ENCODE assay signal across 23 mouse cellular contexts in genomic region chrX:13516451-13516850, GRCm38 (mm10). TPM values are rescaled to one million over a fixed set of nuclear protein-coding genes. Genes with fewer than 3 reads are reported as not detected.
A peak's percentile ranks its signal among the peaks of the same experiment; 100 is the strongest.
DNase-seq lines count a peak whose midpoint lies in the region; ATAC-seq lines count a peak whose summit lies in the region.
"Had no signal": no experiment of that assay in that cellular context is flagged by ENCODE, and none has a peak within 500 bp of the region (broad histone marks: within the 10 kb centered on the region; RNA-seq: fewer than 3 reads in every experiment).

No protein-coding gene starts in this region.

- peak; percentile 76; the same call in 1 of the 2 replicates for ATAC-seq in neutrophil, adult 5-6 weeks (ENCODE audit: extremely low read depth, insufficient number of reproducible peaks, low FRiP score, poor library complexity, severe bottlenecking)
- ATAC-seq: lung, postnatal 0 days; midbrain, embryonic 15.5 days had no signal

- peak; percentile 34 to 47 for DNase-seq in spleen, postnatal 36 days (ENCODE audit: low spot score in 2 of 2)
- DNase-seq in spleen, adult 12 weeks (ENCODE audit: low spot score): no peak
- DNase-seq in thymus, postnatal 4 days: peak; percentile 39
- no peak for DNase-seq in left cerebral cortex, postnatal 10 days (ENCODE audit: extremely low spot score in 1 of 2, low spot score in 2 of 2)
- no peak for DNase-seq in embryo, embryonic 9.5 days (ENCODE audit: extremely low spot score)
- no peak for DNase-seq in gastrocnemius, adult 8-10 months (ENCODE audit: low spot score in 2 of 2)
- DNase-seq: adrenal gland, adult 8-10 months; cerebellum, adult 11-12 months; heart, postnatal 4 days; kidney, adult 9 months; kidney, postnatal 4 days; right cerebral cortex, postnatal 4 days had no signal

- intact Hi-C loops in left cerebral cortex, postnatal 10 days (cut with DNase I): no loop called here

- H3K4me3 ChIP-seq in brown adipose tissue, adult 24 weeks (ENCODE audit: insufficient read depth, low read depth, low read length): no peak overlapping the region
- H3K4me3 ChIP-seq: forebrain, embryonic 12.5 days; liver, embryonic 15.5 days; midbrain, embryonic 15.5 days; neural tube, embryonic 12.5 days; stomach, embryonic 15.5 days had no signal

- H3K4me1 ChIP-seq in brown adipose tissue, adult 24 weeks (ENCODE audit: control insufficient read depth, insufficient read depth, insufficient read length, low read length): peaks cover 9% of the 10 kb centered on the region
- H3K4me1 ChIP-seq: forebrain, embryonic 12.5 days; liver, embryonic 15.5 days; midbrain, embryonic 15.5 days; neural tube, embryonic 12.5 days; stomach, embryonic 15.5 days had no signal

- peak overlapping the region; percentile 60 for H3K27ac ChIP-seq in brown adipose tissue, adult 24 weeks (replicated peaks; ENCODE audit: low read depth, low read length)
- H3K27ac ChIP-seq: forebrain, embryonic 12.5 days; liver, embryonic 15.5 days; midbrain, embryonic 15.5 days; neural tube, embryonic 12.5 days; stomach, embryonic 15.5 days had no signal

RNA-seq across cellular contexts. Expression of gene Nyx, which starts 50.5 kb away (rescaled TPM):
- not detected in 2 replicates for polyA plus RNA-seq in brown adipose tissue, adult 24 weeks (2012; ENCODE audit: insufficient read depth, insufficient read length, missing spikeins)
- total RNA-seq in neutrophil, adult 5-6 weeks (2017): 0.35 TPM in 1 of 2 replicates, not detected in the other
- under 1 TPM; 0.41 to 0.60 TPM for total RNA-seq in left cerebral cortex, postnatal 10 days (2021)
- total RNA-seq in gastrocnemius, adult 8-10 months (2022): under 1 TPM in 2 of 4 experiments, not detected in 2; 0.05 to 0.11 TPM
- total RNA-seq: granulocyte monocyte progenitor cell, adult 5-6 weeks; megakaryocyte, adult 5-6 weeks had no signal
- polyA plus RNA-seq: intestine, embryonic 14.5 days; liver, embryonic 15.5 days had no signal

Comparison
In these comparisons a context has a peak if more than half of its experiments do, and no peak if none do; other contexts are left out.
1. DNase-seq: peak in spleen, postnatal 36 days (2 of 2) and thymus, postnatal 4 days (single experiment); none in spleen, adult 12 weeks (single experiment), left cerebral cortex, postnatal 10 days (0 of 2), embryo, embryonic 9.5 days (single experiment) and gastrocnemius, adult 8-10 months (0 of 2).